Mouse (Mus musculus): ENCODE results near the gene Pkd1l1.

DNA sequence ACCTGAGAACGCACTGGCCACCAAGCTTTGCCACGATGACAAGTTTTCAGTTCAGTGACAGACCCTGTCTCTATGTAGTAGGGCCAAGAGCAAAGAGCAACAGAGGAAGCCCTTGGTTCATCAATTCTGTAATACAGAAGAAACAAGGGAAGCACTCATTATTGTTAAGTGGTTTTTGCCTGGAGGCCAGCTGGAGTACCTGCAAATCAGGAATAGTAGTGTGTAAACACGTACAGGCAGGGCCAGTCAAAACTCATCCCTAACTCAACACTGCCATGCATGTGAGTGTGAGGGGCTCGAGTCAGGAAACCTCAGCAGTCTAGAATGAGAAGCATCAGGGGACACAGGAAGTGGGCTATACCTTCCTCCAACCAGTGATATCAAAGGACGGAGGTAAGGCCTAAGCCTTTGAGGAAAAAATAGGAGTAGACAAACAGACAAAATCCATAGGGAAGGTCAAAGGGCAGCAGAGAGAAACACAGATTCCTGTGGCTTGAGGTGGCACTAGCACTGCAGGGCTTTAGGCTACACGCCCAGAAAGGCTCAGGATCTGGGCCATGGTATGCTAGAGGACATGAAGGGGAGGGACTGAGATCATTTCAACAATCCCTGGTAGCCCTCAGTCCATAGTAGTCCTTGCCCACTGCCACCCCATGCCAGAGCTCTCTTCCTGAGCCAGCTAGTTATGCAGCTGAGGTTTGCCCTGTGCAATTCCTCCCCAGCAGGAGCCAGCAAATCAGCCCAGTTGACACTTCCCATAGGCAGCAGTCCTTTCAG is 45.6 kb upstream of the Pkd1l1 start:
- TF ChIP-seq ZNF384 (IDR thresholded peaks at IDR 0.05; ENCODE audit: low read depth, low read length): no peak
- no peak for TF ChIP-seq HCFC1 (IDR thresholded peaks at IDR 0.05; ENCODE audit: borderline replicate concordance, insufficient read depth, low read length)
- no peak for TF ChIP-seq MAFK (IDR thresholded peaks at IDR 0.05; ENCODE audit: insufficient read depth, low read depth, low read length)
- no peak for TF ChIP-seq ZC3H11A (IDR thresholded peaks at IDR 0.05; ENCODE audit: borderline replicate concordance, low read depth, low read length)
- TF ChIP-seq CHD2 (IDR thresholded peaks at IDR 0.05; ENCODE audit: low read depth, low read length): no peak

Data from ES-E14 (cell line).